Mouse (Mus musculus): ENCODE results near the gene Tmcc1. TPM values are rescaled to one million over a fixed set of nuclear protein-coding genes. Genes with fewer than 3 reads are reported as not detected.

The Tmcc1 gene
- total RNA-seq, 1 experiment from 2014 or later: 26.5 TPM

DNA sequence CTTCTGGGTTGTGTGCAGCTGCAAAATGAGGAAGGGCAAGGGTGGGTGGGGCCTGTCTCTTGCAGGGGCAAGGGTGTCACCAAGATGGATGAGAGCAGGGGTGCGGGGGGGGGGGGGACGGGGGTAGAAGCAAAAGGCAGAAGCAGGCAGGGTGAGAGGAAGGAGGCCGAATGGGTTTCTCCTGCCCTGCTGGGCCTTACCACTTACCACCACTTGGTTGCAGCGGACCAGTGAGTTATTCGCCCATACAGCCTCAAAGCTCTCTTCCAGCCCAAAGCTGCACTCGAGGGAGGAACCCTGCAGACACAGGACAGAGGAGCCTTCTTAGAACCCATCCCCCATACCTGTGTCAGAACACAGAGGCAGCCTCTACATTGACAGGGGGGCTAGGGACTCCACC, 223.3 kb downstream of the Tmcc1 start:
- no peak for DNase-seq

- no peak for DNase-seq
These were observed 224.2 kb downstream of the Tmcc1 start for GRCm38 (mm10) chr6:115969103-115969502.

DNA sequence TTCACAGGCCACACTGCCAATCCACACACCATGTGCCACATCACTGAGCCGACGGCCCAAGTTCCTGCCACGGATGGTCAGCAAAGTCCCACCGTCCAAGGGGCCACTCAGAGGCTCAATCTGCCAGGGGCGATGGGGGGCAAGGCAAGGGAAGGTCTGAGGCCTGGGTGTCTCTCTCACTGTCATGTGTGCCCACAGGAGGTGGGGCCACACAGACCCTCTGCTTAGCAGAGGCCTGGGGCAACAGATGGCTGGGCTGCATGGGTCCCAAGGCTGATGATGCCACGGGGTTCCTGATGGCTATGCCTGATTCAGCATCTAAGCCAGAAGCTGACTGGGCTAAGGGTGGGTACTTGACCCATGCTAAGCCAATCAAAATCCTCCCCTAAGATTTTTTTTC, 224.6 kb downstream of the Tmcc1 start:
- no peak for DNase-seq

Other genes with a start within 250 kb of the Tmcc1 start
- gene H1foo, start 248.5 kb downstream of the Tmcc1 start, total RNA-seq (2021): not detected in 2 replicates
- 154 and 173 TPM in 2 replicates for gene Plxnd1, start 198.5 kb downstream of the Tmcc1 start, total RNA-seq (2021)
- gene Washc2, start 14.6 kb upstream of the Tmcc1 start, total RNA-seq (2021): 41.2 and 43.4 TPM in 2 replicates
- gene Zfand4, start 70.7 kb upstream of the Tmcc1 start, total RNA-seq (2021): 3.0 and 3.5 TPM in 2 replicates
- 53.9 and 58.5 TPM in 2 replicates for gene March8, start 144.5 kb upstream of the Tmcc1 start, total RNA-seq (2021)